Comparison of ENCODE assay signal across 9 mouse cellular contexts in genomic region chr6:114916715-114916992, GRCm38 (mm10). TPM values are rescaled to one million over a fixed set of nuclear protein-coding genes. Genes with fewer than 3 reads are reported as not detected.
A peak's percentile ranks its signal among the peaks of the same experiment; 100 is the strongest.
DNase-seq lines count a peak whose midpoint lies in the region; ATAC-seq and TF ChIP-seq lines count a peak whose summit lies in the region.
"Had no signal": no experiment of that assay in that cellular context is flagged by ENCODE, and none has a peak within 500 bp of the region (broad histone marks: within the 10 kb centered on the region; RNA-seq: fewer than 3 reads in every experiment).

No protein-coding gene starts in this region.

- H3K27ac ChIP-seq in kidney, embryonic 16.5 days (ENCODE audit: low read length), result peak overlapping the region; percentile 95
- H3K27ac ChIP-seq in forebrain, embryonic 11.5 days (ENCODE audit: low read depth, low read length), result no peak overlapping the region
- peak overlapping the region; percentile 81 for H3K27ac ChIP-seq in limb, embryonic 12.5 days

- no peaks in the 10 kb centered on the region for H3K27me3 ChIP-seq in kidney, embryonic 16.5 days (ENCODE audit: insufficient read depth, low read length)
- H3K27me3 ChIP-seq in forebrain, embryonic 11.5 days (ENCODE audit: control insufficient read depth, insufficient read depth, low read length), result no peaks in the 10 kb centered on the region
- H3K27me3 ChIP-seq in limb, embryonic 12.5 days, result no peaks in the 10 kb centered on the region
- H3K27me3 ChIP-seq in myocyte (ENCODE audit: control insufficient read depth, insufficient read depth, insufficient read length), result no peaks in the 10 kb centered on the region

- H3K36me3 ChIP-seq in kidney, embryonic 16.5 days (ENCODE audit: insufficient read depth, low read length), result no peaks in the 10 kb centered on the region; the same call in 1 of the 2 replicates
- no peaks in the 10 kb centered on the region for H3K36me3 ChIP-seq in forebrain, embryonic 11.5 days (ENCODE audit: control insufficient read depth, insufficient read depth, low read length)
- peaks cover 4% of the 10 kb centered on the region; the same call in 1 of the 2 replicates for H3K36me3 ChIP-seq in limb, embryonic 12.5 days
- H3K36me3 ChIP-seq in myocyte (ENCODE audit: control insufficient read depth, insufficient read depth), result no peaks in the 10 kb centered on the region

- TF ChIP-seq POLR2A in myocyte (IDR thresholded peaks at IDR 0.05; ENCODE audit: insufficient read length, low read depth), result no peak

- WGBS in kidney, embryonic 16.5 days, result 0% methylated on average over 5 of the region's 5 CpGs
- WGBS in forebrain, embryonic 11.5 days, result 21% methylated on average over 5 of the region's 5 CpGs
- 2% methylated on average over 5 of the region's 5 CpGs for WGBS in limb, embryonic 12.5 days

- DNase-seq in kidney, adult 8-10 months, result no peak
- DNase-seq in forebrain, embryonic 11.5 days (ENCODE audit: low spot score), result no peak
- no peak for DNase-seq in layer of hippocampus, adult 9-10 months (ENCODE audit: low spot score)
- DNase-seq in gastrocnemius, adult 8-10 months (ENCODE audit: low spot score in 2 of 2), result no peak

- peak overlapping the region; percentile 75 for H3K4me2 ChIP-seq in kidney, embryonic 16.5 days (replicated peaks; ENCODE audit: low read depth, low read length)
- peak overlapping the region; percentile 13; the same call in 1 of the 2 replicates for H3K4me2 ChIP-seq in forebrain, embryonic 11.5 days (ENCODE audit: low read depth, low read length, severe bottlenecking)
- H3K4me2 ChIP-seq in limb, embryonic 12.5 days, result peak overlapping the region; percentile 70
- peak overlapping the region; percentile 90 for H3K4me2 ChIP-seq in myocyte (ENCODE audit: low read depth)

- ATAC-seq in kidney, embryonic 16.5 days (ENCODE audit: low FRiP score, low TSS enrichment), result no peak
- no peak for ATAC-seq in forebrain, embryonic 11.5 days (replicated peaks; ENCODE audit: low FRiP score)
- no peak for ATAC-seq in limb, embryonic 12.5 days (ENCODE audit: insufficient number of reproducible peaks, insufficient read depth, low FRiP score, low TSS enrichment, low read depth)
- no peak for ATAC-seq in monocyte, adult 5-6 weeks (replicated peaks; ENCODE audit: insufficient number of reproducible peaks, low FRiP score, low TSS enrichment, poor library complexity, severe bottlenecking)

- H3K79me2 ChIP-seq in myocyte (ENCODE audit: control insufficient read depth, insufficient read depth), result peaks cover 100% of the 10 kb centered on the region

- no peak overlapping the region for H3ac ChIP-seq in myocyte (ENCODE audit: control insufficient read depth, insufficient read length)

- H3K9ac ChIP-seq in kidney, embryonic 16.5 days (replicated peaks; ENCODE audit: low read length), result 0 out of 2 replicates have a peak overlapping the region, but pooled peaks have one; percentile 43
- H3K9ac ChIP-seq in forebrain, embryonic 11.5 days (ENCODE audit: low read length), result no peak overlapping the region; the same call in 1 of the 2 replicates
- peak overlapping the region; percentile 31 for H3K9ac ChIP-seq in limb, embryonic 12.5 days (replicated peaks)

- peaks cover 76% of the 10 kb centered on the region for H3K4me1 ChIP-seq in kidney, embryonic 16.5 days (ENCODE audit: insufficient read depth, low read length)
- H3K4me1 ChIP-seq in forebrain, embryonic 11.5 days (replicated peaks; ENCODE audit: control insufficient read depth, insufficient read depth, low read length), result peaks cover 51% of the 10 kb centered on the region
- H3K4me1 ChIP-seq in limb, embryonic 12.5 days (replicated peaks), result peaks cover 82% of the 10 kb centered on the region

- H3K9me3 ChIP-seq in kidney, embryonic 16.5 days (ENCODE audit: low read length), result no peaks in the 10 kb centered on the region
- H3K9me3 ChIP-seq in forebrain, embryonic 11.5 days (ENCODE audit: control insufficient read depth, low read length), result no peaks in the 10 kb centered on the region
- H3K9me3 ChIP-seq in limb, embryonic 12.5 days, result no peaks in the 10 kb centered on the region

- peak overlapping the region; percentile 22 for H3K4me3 ChIP-seq in kidney, embryonic 16.5 days (ENCODE audit: low read length)
- H3K4me3 ChIP-seq in forebrain, embryonic 11.5 days (ENCODE audit: low read depth, low read length), result no peak overlapping the region
- H3K4me3 ChIP-seq in limb, embryonic 12.5 days (replicated peaks), result peak overlapping the region; percentile 73
- H3K4me3 ChIP-seq in myocyte, result peak overlapping the region; percentile 88
- H3K4me3 ChIP-seq: erythroblast, embryonic 14.5 days had no signal

TF ChIP-seq in myocyte, 11 proteins besides CTCF, POLR2A, EP300 and RAD21:
- TF ChIP-seq POLR2AphosphoS2 (IDR thresholded peaks at IDR 0.05; ENCODE audit: insufficient read length, low read depth) (no peak), MYOD1 (IDR thresholded peaks at IDR 0.05; ENCODE audit: control insufficient read depth in 1 of 3, insufficient read length in 2 of 3, low read depth in 2 of 3) (no peak), TCF3 (IDR thresholded peaks at IDR 0.05; ENCODE audit: insufficient read length, low read depth) (no peak), E2F4 (IDR thresholded peaks at IDR 0.05; ENCODE audit: insufficient read depth) (no peak), SRF (IDR thresholded peaks at IDR 0.05; ENCODE audit: control insufficient read depth, insufficient read length, low read depth) (no peak), USF1 (IDR thresholded peaks at IDR 0.05; ENCODE audit: low read depth) (no peak), REST (IDR thresholded peaks at IDR 0.05; ENCODE audit: insufficient read depth, insufficient read length) (no peak), MAX (IDR thresholded peaks at IDR 0.05; ENCODE audit: low read depth) (no peak), TCF12 (IDR thresholded peaks at IDR 0.05; ENCODE audit: insufficient read depth, poor library complexity, severe bottlenecking) (no peak), CEBPB (IDR thresholded peaks at IDR 0.05; ENCODE audit: insufficient read depth, poor library complexity, severe bottlenecking) (no peak), MYOG (IDR thresholded peaks at IDR 0.05; ENCODE audit: control insufficient read depth in 1 of 3, insufficient read depth in 1 of 3, insufficient read length in 2 of 3, low read depth in 2 of 3) (no peak)

RNA-seq across cellular contexts. Expression of gene Vgll4, which starts 53.1 kb away (rescaled TPM):
- 114 and 123 TPM in 2 replicates for polyA plus RNA-seq in kidney, embryonic 16.5 days (2015; fragmentation: Nextera tagmentation; extraction: Ambion mirVana)
- 72.0 and 73.1 TPM in 2 replicates for polyA plus RNA-seq in forebrain, embryonic 11.5 days (2014; fragmentation: Nextera tagmentation; extraction: Ambion mirVana)
- polyA plus RNA-seq in limb, embryonic 12.5 days (2016; fragmentation: Nextera tagmentation; extraction: Ambion mirVana), result 146 and 156 TPM in 2 replicates
- polyA plus RNA-seq in myocyte (2012; fragmentation: generic; extraction: Trizol), result 21.1 TPM
- total RNA-seq in gastrocnemius, adult 8-10 months (2022), result 10 to 100 TPM; 17.5 to 30.1 (median 21.6) TPM
- total RNA-seq in monocyte, adult 5-6 weeks (2017), result 67.3 to 111 TPM (median 88.1 TPM) in 3 replicates

Comparison
In these comparisons a context has a peak if more than half of its experiments do, and no peak if none do; other contexts are left out.
1. H3K4me2 ChIP-seq: peak in every context shown above with its lines; median percentile 90 in myocyte; 75 in kidney, embryonic 16.5 days; 70 in limb, embryonic 12.5 days; 13 in forebrain, embryonic 11.5 days.